Mouse (Mus musculus) embryonic facial prominence, embryonic 13.5 days (tissue): Measurements from ENCODE around the gene Lrrc45. TPM values are rescaled to one million over a fixed set of nuclear protein-coding genes. Genes with fewer than 3 reads are reported as not detected.

Experiments
- ATAC-seq: fragments of 200-750 bp; cut with Nextera tagmentation; 2 replicates; pipeline ENCODE4 v1.8.0; 2017; ENCODE audit warnings: low read depth; ENCODE audit not compliant: insufficient number of reproducible peaks, insufficient read depth, low FRiP score, low TSS enrichment
- H3K27ac ChIP-seq: fragments of 300-500 bp; sonication (generic); 2 replicates; pipeline ENCODE4 v1.5.1; 2015; ENCODE audit warnings: moderate library complexity, mild to moderate bottlenecking, inconsistent platforms
- H3K27me3 ChIP-seq: fragments of 300-500 bp; sonication (generic); 2 replicates; pipeline ENCODE4 v1.6.1; 2015; ENCODE audit warnings: mild to moderate bottlenecking, inconsistent platforms
- H3K36me3 ChIP-seq: fragments of 300-500 bp; sonication (generic); 2 replicates; pipeline ENCODE4 v1.6.1; 2015; ENCODE audit warnings: mild to moderate bottlenecking, inconsistent platforms
- H3K4me1 ChIP-seq: fragments of 300-500 bp; sonication (generic); 2 replicates; pipeline ENCODE4 v1.6.1; 2015; ENCODE audit warnings: inconsistent platforms
- H3K4me2 ChIP-seq: fragments of 300-500 bp; sonication (generic); 2 replicates; pipeline ENCODE4 v1.6.1; 2015; ENCODE audit warnings: moderate library complexity, mild to moderate bottlenecking, inconsistent platforms
- H3K4me3 ChIP-seq: fragments of 300-500 bp; sonication (generic); 2 replicates; pipeline ENCODE4 v1.5.1; 2015; ENCODE audit warnings: mild to moderate bottlenecking, inconsistent platforms
- H3K9ac ChIP-seq: fragments of 300-500 bp; sonication (generic); 2 replicates; pipeline ENCODE4 v1.6.1; 2015; ENCODE audit warnings: mild to moderate bottlenecking, inconsistent platforms
- H3K9me3 ChIP-seq: fragments of 300-500 bp; sonication (generic); 2 replicates; pipeline ENCODE4 v1.6.1; 2016; ENCODE audit warnings: inconsistent platforms
- WGBS: fragments of 180-500 bp; shearing (Covaris S2); methylation state at CpG from one replicate; pipeline ENCODE4 v1.1.7; 2015; ENCODE audit warnings: mixed read lengths; 5-methylcytosine and 5-hydroxymethylcytosine counted together
- polyA plus RNA-seq: library from polyadenylated mRNA; unstranded; fragments of >200 nt; fragmentation: Nextera tagmentation; extraction: Ambion mirVana; gene quantifications from 2 replicates; pipeline ENCODE4 v1.2.1, GENCODE M21; 2015

The Lrrc45 gene
- polyA plus RNA-seq, 1 experiment from 2014 or later = 71.0 TPM

DNA sequence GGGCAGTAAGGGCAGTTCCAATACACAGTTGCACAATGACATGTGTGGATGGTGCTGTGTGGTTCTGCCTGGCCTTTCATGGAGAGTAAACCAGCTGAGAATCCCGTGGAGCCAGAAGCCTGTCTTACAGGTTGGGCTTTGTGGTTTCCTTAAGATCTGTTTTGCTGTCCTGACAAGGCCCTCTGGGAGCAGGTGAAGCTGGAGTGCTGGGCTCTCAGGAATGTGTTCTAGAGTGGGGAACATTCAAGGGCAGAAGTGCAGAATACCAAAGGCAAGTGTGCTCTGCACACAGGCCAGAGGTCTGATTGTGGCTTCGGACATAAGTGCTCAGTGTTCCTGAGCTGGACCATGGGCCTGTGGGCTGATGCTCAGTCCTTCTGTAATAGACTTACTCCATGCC lies 29.1 kb upstream of the Lrrc45 start:
- peaks cover 23% of the 10 kb centered on the region for H3K4me1 ChIP-seq
- no peaks in the 10 kb centered on the region for H3K27me3 ChIP-seq
- no peaks in the 10 kb centered on the region for H3K9me3 ChIP-seq
- H3K4me3 ChIP-seq = no peak overlapping the region
- no peak overlapping the region for H3K4me2 ChIP-seq
- no peak overlapping the region for H3K27ac ChIP-seq
- H3K36me3 ChIP-seq = peaks cover 77% of the 10 kb centered on the region
- 81% methylated on average over 2 of the region's 2 CpGs for WGBS
- H3K9ac ChIP-seq = no peak overlapping the region
- no peak for ATAC-seq

DNA sequence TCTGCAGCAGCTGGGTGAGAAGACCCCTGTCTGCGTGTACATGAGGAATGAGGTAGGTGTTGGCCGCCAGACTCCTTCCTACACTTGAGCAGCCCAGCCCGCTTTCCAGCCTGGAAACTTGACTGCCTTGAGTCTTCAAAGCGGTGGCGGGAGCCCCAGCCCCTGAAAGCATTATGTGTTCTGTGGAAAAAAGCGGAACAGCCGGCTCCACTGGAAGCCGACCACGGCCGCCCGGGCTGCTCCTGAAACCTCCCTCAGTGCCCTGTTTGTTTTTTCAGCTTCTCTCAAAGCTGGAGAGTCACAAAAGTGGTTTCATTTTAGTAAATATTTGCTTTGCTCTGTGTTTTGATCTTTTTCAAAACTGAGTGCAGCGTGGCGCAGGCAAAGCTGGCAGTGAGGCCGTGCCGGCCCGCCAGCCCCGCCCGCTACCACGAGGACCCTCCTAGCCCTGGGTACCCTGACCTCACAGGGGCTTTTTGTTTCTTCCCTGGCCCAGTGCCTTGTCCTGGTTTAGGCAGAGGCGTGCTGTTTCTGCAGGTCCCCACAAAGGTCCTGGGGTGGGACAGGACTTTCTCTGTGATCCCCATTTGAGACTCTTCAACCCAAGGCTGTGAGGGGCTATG lies 27.0 kb upstream of the Lrrc45 start:
- peak overlapping the region; percentile 22 for H3K4me2 ChIP-seq

DNA sequence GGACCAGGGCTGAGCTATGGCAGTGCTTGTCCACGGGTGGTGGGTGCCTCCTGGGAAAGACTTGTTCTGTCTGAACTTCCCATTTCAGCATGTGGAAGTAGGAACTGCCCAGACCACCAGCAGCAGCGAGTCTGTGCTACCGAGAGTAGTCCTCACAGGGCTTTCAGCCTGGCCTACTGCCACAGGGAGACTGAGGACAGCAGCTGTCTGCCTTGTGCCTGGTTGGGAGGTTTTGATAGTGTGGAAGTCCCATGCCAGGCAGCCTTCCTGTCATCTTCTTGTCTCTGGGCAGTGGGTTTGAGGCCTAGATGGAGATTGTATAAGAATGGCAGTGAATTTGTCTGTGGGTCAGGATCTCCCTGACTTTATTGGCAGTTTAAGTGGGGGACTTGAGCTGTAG lies 24.4 kb upstream of the Lrrc45 start:
- no peaks in the 10 kb centered on the region for H3K9me3 ChIP-seq
- H3K9ac ChIP-seq = no peak overlapping the region
- H3K4me1 ChIP-seq = peaks cover 23% of the 10 kb centered on the region
- H3K4me3 ChIP-seq = no peak overlapping the region
- H3K4me2 ChIP-seq = no peak overlapping the region
- no peak overlapping the region for H3K27ac ChIP-seq
- H3K27me3 ChIP-seq = no peaks in the 10 kb centered on the region
- 77% methylated on average over 3 of the region's 3 CpGs for WGBS
- ATAC-seq = no peak
- H3K36me3 ChIP-seq = peaks cover 79% of the 10 kb centered on the region

More for the DNA sequence above, 27.0 kb upstream of the Lrrc45 start:
- Histone ChIP-seq H3K27ac (peak overlapping the region; percentile 89), H3K4me3 (no peak overlapping the region), H3K9me3 (no peaks in the 10 kb centered on the region), H3K4me1 (peaks cover 23% of the 10 kb centered on the region), H3K36me3 (peaks cover 74% of the 10 kb centered on the region), H3K27me3 (no peaks in the 10 kb centered on the region), H3K9ac (peak overlapping the region; percentile 32; the same call in 1 of the 2 replicates)
- WGBS = 70% methylated on average over 20 of the region's 20 CpGs
- no peak for ATAC-seq

DNA sequence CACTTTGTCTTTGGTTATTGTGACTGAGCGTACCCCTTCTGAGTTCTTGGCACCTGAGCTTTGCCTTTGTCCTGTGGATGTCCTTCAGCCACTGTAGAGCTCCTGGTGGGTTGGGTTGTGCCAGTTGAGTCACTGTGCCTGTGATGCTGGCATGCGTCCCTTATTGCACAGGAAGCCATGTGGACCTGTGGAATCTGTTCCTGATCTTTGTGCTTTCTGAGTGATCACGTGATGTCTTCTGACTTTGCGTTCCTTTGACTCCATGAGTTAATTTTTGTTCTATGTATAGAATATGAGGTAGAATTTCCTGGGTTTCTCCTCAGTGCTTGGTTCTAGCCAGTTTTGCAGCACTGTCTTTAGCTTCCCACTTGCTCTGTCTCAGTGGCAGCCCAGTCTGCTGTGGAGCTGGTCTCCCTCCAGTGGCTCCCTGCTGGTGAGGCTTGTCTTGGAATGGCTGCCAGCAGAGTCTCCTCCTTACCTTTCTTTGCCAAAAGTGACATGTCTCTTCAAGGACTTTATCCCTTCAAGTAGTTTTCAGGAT lies 21.2 kb upstream of the Lrrc45 start:
- no peak overlapping the region for H3K27ac ChIP-seq
- ATAC-seq = no peak
- H3K9me3 ChIP-seq = no peaks in the 10 kb centered on the region
- no peaks in the 10 kb centered on the region for H3K27me3 ChIP-seq
- peaks cover 81% of the 10 kb centered on the region for H3K36me3 ChIP-seq
- H3K4me3 ChIP-seq = no peak overlapping the region
- H3K4me2 ChIP-seq = no peak overlapping the region
- WGBS = 94% methylated on average over 4 of the region's 4 CpGs
- H3K9ac ChIP-seq = no peak overlapping the region
- peaks cover 18% of the 10 kb centered on the region for H3K4me1 ChIP-seq

DNA sequence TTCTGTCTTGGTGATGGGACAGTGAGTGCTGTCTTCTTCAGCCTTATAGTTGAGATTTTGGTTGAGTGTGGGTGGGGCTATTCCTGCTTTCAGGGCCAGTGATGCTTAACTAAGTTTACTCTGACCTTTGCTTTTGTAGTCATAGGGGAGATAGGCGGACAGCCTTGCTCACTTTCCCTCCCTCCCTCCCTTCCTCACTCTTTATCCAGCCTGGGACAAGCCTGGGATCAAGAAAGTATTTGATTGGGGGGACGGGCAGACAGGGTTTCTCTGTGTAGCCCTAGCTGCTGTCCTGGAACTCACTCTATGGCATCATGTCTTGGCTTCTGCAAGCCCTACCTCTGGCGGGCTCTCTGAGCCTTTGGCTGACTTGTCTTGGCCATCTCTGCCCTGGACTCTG lies 20.3 kb upstream of the Lrrc45 start:
- H3K4me1 ChIP-seq = peaks cover 21% of the 10 kb centered on the region
- H3K9me3 ChIP-seq = no peaks in the 10 kb centered on the region
- no peak overlapping the region for H3K4me2 ChIP-seq
- no peak overlapping the region for H3K27ac ChIP-seq
- H3K27me3 ChIP-seq = no peaks in the 10 kb centered on the region
- H3K4me3 ChIP-seq = no peak overlapping the region
- WGBS = 80% methylated on average over 3 of the region's 3 CpGs
- peaks cover 73% of the 10 kb centered on the region for H3K36me3 ChIP-seq
- ATAC-seq = no peak
- H3K9ac ChIP-seq = no peak overlapping the region

DNA sequence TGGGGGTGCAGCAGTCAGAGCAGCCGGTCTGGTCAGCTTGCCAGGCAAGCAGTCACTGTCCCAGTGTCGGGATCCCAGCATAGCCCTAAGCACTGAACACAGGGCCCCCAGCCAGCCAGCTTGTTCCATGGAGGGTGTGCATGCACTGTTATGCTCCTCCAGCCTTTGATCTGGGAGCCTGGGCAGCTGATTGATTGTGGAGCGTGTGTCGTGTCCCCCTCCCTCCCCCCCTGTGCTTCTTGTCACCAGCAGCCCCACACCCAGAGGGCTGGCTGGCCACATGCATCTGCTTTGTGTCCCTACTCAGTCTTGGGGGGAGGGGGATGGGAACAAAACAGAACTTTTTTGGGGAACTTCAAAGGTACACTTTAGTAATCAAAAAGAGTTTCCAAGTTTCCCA lies 18.5 kb upstream of the Lrrc45 start:
- H3K9ac ChIP-seq = peak overlapping the region; percentile 41
- no peak overlapping the region for H3K4me2 ChIP-seq
- 15% methylated on average over 4 of the region's 4 CpGs for WGBS

DNA sequence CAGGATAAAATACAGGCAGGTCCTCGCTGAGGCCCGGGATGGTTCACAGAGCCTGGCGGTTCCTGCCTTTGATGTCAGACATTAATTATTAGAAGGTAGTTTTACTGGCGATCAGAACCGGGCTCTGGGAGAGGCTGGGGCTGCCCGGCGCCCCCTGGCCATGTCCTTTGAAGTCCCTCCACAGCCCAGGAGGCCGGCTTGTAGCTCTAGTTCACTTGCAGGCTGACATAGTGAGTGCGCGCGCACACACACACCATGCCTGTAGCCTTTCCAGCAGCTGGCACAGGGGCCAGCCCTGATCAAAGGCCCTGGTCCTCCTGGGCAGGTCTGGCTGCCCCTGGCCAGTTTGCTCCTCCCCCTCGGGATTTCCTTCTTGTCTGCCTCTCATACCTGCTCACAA lies 18.1 kb upstream of the Lrrc45 start:
- Histone ChIP-seq H3K27ac (peak overlapping the region; percentile 70), H3K4me3 (no peak overlapping the region), H3K9me3 (no peaks in the 10 kb centered on the region), H3K36me3 (peaks cover 73% of the 10 kb centered on the region), H3K4me1 (peaks cover 24% of the 10 kb centered on the region), H3K4me2 (0 out of 2 replicates have a peak overlapping the region, but pooled peaks have one; percentile 16), H3K27me3 (no peaks in the 10 kb centered on the region), H3K9ac (peak overlapping the region; percentile 41; the same call in 1 of the 2 replicates)
- no peak for ATAC-seq
- WGBS = 33% methylated on average over 12 of the region's 12 CpGs

More for the DNA sequence above, 18.5 kb upstream of the Lrrc45 start:
- no peaks in the 10 kb centered on the region for H3K27me3 ChIP-seq
- peak overlapping the region; percentile 64; the same call in 1 of the 2 replicates for H3K27ac ChIP-seq
- peaks cover 73% of the 10 kb centered on the region for H3K36me3 ChIP-seq
- no peak overlapping the region for H3K4me3 ChIP-seq
- no peak for ATAC-seq
- H3K9me3 ChIP-seq = no peaks in the 10 kb centered on the region
- H3K4me1 ChIP-seq = peaks cover 21% of the 10 kb centered on the region

DNA sequence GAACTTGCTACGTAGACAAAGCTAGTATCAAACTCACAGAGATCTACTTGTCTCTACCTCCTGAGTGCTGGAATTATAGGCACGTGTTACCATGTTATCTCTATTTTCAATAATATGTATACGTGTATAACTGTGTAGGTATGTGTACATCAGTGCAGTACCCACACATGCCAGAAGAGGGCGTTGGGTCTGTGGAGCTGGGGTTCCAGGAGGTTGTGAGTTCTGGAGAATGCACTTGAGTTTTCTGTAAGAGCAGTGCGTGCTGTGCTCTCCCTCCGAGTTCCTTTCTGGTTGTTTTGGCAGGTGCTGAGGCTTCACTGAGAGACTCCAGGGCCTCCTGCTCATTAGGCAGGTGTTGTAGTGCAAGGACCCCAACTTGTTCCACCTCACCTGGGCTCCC lies 17.2 kb upstream of the Lrrc45 start:
- no peaks in the 10 kb centered on the region for H3K9me3 ChIP-seq
- WGBS = 90% methylated on average over 6 of the region's 6 CpGs
- no peak overlapping the region for H3K27ac ChIP-seq
- H3K4me1 ChIP-seq = peaks cover 24% of the 10 kb centered on the region
- H3K4me2 ChIP-seq = no peak overlapping the region
- H3K4me3 ChIP-seq = no peak overlapping the region
- no peaks in the 10 kb centered on the region for H3K27me3 ChIP-seq
- H3K9ac ChIP-seq = no peak overlapping the region
- H3K36me3 ChIP-seq = peaks cover 76% of the 10 kb centered on the region
- no peak for ATAC-seq

DNA sequence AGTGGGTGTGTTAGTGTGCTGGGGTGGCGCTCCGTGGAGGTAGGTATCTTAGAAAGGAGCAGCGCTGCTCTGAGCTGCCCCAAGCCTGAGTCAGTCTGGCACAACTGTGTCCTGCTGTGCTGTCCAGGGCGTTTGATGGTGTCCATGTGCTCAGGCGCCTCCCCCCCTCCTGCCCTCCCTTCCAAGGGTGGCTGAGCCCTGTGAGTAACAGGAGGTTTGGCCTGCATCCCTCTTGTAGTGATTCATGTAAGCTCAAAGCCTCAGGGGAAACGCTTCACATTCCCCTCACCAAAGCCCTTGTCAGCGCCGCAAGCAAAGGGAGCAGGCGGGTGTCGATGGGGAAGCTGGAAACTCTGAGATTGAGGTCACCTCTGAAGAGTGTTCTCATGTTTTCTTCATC lies 16.0 kb upstream of the Lrrc45 start:
- Histone ChIP-seq H3K27ac (no peak overlapping the region), H3K4me3 (no peak overlapping the region), H3K9me3 (no peaks in the 10 kb centered on the region), H3K36me3 (peaks cover 73% of the 10 kb centered on the region), H3K27me3 (no peaks in the 10 kb centered on the region), H3K4me2 (no peak overlapping the region), H3K9ac (no peak overlapping the region), H3K4me1 (peaks cover 24% of the 10 kb centered on the region)
- no peak for ATAC-seq
- 54% methylated on average over 10 of the region's 10 CpGs for WGBS

DNA sequence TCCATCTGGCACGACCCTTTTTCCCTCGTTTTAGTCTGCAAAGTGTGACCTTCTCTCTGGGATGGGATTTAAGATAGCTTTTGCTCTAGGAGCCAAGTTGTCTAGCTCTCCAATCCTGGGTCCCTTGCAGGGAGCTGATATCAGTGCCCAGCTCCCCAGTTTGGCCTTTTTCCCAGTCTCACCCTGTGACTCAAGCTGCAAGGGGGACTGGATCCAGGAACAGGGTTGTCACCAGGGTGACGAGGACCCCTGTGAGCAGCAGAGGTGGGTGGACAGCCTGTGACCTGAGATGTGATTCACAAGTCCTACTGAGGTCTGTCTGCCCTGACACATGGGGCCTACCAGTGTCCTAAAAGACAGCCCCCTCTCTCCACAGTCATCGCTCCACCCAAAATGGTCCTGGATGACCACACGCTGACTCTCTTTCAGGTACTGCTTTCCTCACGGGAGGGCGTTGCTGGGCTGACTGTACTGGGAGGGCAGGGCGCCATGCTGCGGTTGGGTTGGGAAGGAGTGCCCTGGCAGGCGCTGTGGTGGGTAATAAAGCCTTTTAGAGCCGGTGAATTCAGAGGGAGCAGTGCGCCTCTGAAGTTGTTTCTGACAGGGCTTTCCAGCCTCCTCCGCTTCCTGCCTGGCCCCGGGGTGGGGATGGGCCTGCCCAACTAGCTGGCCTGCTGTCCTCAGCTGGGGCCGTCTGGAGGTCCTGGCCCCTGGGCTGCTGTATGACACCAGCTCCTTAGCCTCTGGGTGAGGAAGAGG lies 9.8 kb upstream of the Lrrc45 start:
- Histone ChIP-seq H3K27ac (peak overlapping the region; percentile 86), H3K4me1 (peaks cover 59% of the 10 kb centered on the region), H3K9ac (peak overlapping the region; percentile 64), H3K27me3 (no peaks in the 10 kb centered on the region), H3K4me3 (no peak overlapping the region), H3K36me3 (peaks cover 43% of the 10 kb centered on the region), H3K4me2 (no peak overlapping the region), H3K9me3 (no peaks in the 10 kb centered on the region)
- ATAC-seq = no peak
- WGBS = 30% methylated on average over 15 of the region's 15 CpGs

DNA sequence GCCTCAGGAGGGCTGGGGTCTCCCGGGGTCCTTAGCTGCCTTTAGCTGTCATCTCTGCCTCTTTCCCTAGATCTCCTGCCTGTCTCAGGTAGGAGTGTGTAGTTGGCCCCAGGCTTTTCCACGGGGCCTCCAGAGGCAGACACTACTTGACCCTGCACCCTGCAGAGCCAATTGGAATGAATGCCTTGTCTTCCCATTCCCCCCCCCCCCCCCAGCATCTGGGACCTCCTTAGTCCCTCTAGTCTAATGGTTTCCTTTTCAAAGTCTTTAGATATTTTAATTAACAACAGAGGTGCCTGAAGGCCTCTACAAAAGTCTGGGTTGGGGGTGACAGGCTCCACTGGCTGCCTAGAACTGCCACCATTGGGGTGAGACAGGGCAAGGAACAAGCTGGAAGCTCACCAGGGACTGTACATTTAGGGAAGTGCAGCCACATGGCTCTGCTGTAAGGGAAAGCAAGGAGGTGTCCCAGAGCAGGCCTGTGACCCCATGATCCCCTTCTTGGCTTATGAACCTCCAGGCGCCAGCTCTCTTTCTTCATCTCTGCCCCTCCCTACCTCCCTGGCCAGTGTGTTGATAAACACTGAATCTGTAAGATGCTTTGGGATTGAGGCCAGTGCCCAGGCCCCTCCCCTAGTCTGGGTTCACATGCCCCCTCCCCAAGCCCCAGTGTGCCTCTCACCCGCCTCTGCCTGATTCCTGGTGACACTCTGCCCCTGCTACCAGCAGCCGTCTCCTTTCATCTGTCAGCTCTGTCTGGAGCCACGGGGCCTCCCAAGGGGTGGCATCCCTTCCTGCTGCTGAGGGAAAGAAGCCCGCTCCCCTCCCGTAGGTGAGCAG lies 9.0 kb upstream of the Lrrc45 start:
- Histone ChIP-seq H3K36me3 (peaks cover 43% of the 10 kb centered on the region), H3K9ac (peak overlapping the region; percentile 64), H3K4me3 (no peak overlapping the region)

More for the DNA sequence above, 9.0 kb upstream of the Lrrc45 start:
- Histone ChIP-seq H3K27me3 (no peaks in the 10 kb centered on the region), H3K4me2 (peak overlapping the region; percentile 20; the same call in 1 of the 2 replicates), H3K9me3 (no peaks in the 10 kb centered on the region), H3K27ac (peak overlapping the region; percentile 86), H3K4me1 (peaks cover 62% of the 10 kb centered on the region)
- no peak for ATAC-seq
- WGBS = 16% methylated on average over 8 of the region's 8 CpGs
